Comparison of ENCODE assay signal across 8 mouse cellular contexts in the genomic region with DNA sequence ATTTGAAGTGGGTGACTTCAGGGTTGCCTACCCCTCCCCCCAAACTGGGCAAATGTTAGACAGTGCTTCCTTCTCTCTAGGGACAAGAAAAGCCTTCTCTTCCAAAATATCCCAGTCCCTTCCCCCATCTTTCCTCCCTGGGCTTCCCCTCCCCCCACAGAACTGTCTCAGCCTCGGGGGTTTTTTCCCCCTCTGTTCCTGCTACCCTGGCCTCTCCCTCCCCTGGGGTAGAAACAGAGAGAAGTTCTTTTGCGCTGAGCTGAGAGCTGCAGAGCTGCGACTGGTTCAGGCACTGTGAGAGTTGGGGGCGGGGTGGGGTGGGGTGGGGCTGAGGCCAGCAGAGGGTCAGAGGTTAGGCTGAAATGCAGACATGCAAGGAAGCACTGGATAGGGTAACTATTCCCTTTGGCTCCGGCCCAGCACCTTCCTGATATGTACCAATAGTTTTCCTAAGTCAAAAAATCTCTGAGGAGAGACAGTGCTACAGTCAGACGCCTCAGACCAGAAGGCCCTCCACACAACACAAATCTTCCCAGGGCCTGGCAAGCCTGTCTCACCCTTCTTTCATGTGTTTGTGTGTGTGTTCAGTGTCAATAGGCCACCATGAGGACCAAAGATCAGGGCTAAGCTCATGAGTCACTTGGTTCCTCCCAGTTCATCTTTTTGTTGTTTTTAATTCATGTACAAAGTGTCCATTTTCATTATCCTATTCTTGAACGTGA. TPM values are rescaled to one million over a fixed set of nuclear protein-coding genes. Genes with fewer than 3 reads are reported as not detected.
DNase-seq lines count a peak whose midpoint lies in the region; ATAC-seq and TF ChIP-seq lines count a peak whose summit lies in the region.

No protein-coding gene starts in this region.

- peak overlapping the region; percentile 86 for H3K4me2 ChIP-seq in heart, postnatal 0 days (ENCODE audit: low read depth, low read length)
- H3K4me2 ChIP-seq in limb, embryonic 13.5 days (replicated peaks) = peak overlapping the region; percentile 99
- peak overlapping the region; percentile 95 for H3K4me2 ChIP-seq in midbrain, embryonic 16.5 days (ENCODE audit: low read length)

- no peaks in the 10 kb centered on the region for H3K9me3 ChIP-seq in heart, postnatal 0 days (replicated peaks; ENCODE audit: control insufficient read depth, low read length)
- no peaks in the 10 kb centered on the region for H3K9me3 ChIP-seq in limb, embryonic 13.5 days
- H3K9me3 ChIP-seq in midbrain, embryonic 16.5 days (replicated peaks; ENCODE audit: control insufficient read depth, low read length, poor library complexity, severe bottlenecking) = no peaks in the 10 kb centered on the region; the same call in 1 of the 2 replicates

- TF ChIP-seq EP300 in heart, postnatal 0 days (IDR thresholded peaks at IDR 0.05; ENCODE audit: low read depth) = no peak

- H3K4me3 ChIP-seq in heart, postnatal 0 days (ENCODE audit: low read depth, low read length) = peak overlapping the region; percentile 66
- peak overlapping the region; percentile 63 for H3K4me3 ChIP-seq in limb, embryonic 13.5 days
- H3K4me3 ChIP-seq in midbrain, embryonic 16.5 days (ENCODE audit: low read depth, low read length) = peak overlapping the region; percentile 74

- DNase-seq in spleen, postnatal 4 days (ENCODE audit: low spot score in 2 of 2) = peak; percentile 39 to 64
- DNase-seq in spleen, adult 12 weeks (ENCODE audit: low spot score) = no peak
- DNase-seq in embryo, embryonic 9.5 days (ENCODE audit: extremely low spot score) = peak; percentile 83
- DNase-seq in heart, postnatal 0 days (ENCODE audit: low spot score) = peak; percentile 44
- no peak for DNase-seq in cerebellum, adult 9-10 months

- peak overlapping the region; percentile 96 for H3K27ac ChIP-seq in heart, postnatal 0 days (ENCODE audit: low read depth)
- peak overlapping the region; percentile 6; the same call in 1 of the 2 replicates for H3K27ac ChIP-seq in limb, embryonic 13.5 days
- H3K27ac ChIP-seq in midbrain, embryonic 16.5 days (ENCODE audit: low read length) = peak overlapping the region; percentile 48; the same call in 1 of the 2 replicates

- WGBS in heart, postnatal 0 days = 10% methylated on average over 7 of the region's 7 CpGs
- WGBS in limb, embryonic 13.5 days = 4% methylated on average over 7 of the region's 7 CpGs
- WGBS in midbrain, embryonic 16.5 days = 1% methylated on average over 7 of the region's 7 CpGs

- no peak for ATAC-seq in heart, postnatal 0 days (ENCODE audit: insufficient read depth, low read depth)
- no peak for ATAC-seq in limb, embryonic 13.5 days (ENCODE audit: low FRiP score, low read depth)
- no peak for ATAC-seq in midbrain, embryonic 16.5 days
- ATAC-seq in granulocyte monocyte progenitor cell, adult 5-6 weeks (replicated peaks; ENCODE audit: poor library complexity, severe bottlenecking) = no peak

- H3K36me3 ChIP-seq in heart, postnatal 0 days (replicated peaks; ENCODE audit: control insufficient read depth, insufficient read depth, low read length) = peaks cover 10% of the 10 kb centered on the region; the same call in 1 of the 2 replicates
- peaks cover 26% of the 10 kb centered on the region for H3K36me3 ChIP-seq in limb, embryonic 13.5 days
- no peaks in the 10 kb centered on the region; the same call in 1 of the 2 replicates for H3K36me3 ChIP-seq in midbrain, embryonic 16.5 days (ENCODE audit: control insufficient read depth, insufficient read depth, low read length)

- peaks cover 14% of the 10 kb centered on the region for H3K4me1 ChIP-seq in heart, postnatal 0 days (ENCODE audit: control insufficient read depth, insufficient read depth)
- H3K4me1 ChIP-seq in limb, embryonic 13.5 days = peaks cover 65% of the 10 kb centered on the region
- H3K4me1 ChIP-seq in midbrain, embryonic 16.5 days (ENCODE audit: control insufficient read depth, insufficient read depth, low read length) = peaks cover 57% of the 10 kb centered on the region

- H3K27me3 ChIP-seq in heart, postnatal 0 days (ENCODE audit: control insufficient read depth, insufficient read depth, low read length) = no peaks in the 10 kb centered on the region
- H3K27me3 ChIP-seq in limb, embryonic 13.5 days = no peaks in the 10 kb centered on the region
- no peaks in the 10 kb centered on the region for H3K27me3 ChIP-seq in midbrain, embryonic 16.5 days (ENCODE audit: control insufficient read depth, insufficient read depth, low read depth, low read length)

- peak overlapping the region; percentile 77 for H3K9ac ChIP-seq in heart, postnatal 0 days (replicated peaks; ENCODE audit: low read depth, low read length)
- peak overlapping the region; percentile 86 for H3K9ac ChIP-seq in limb, embryonic 13.5 days
- H3K9ac ChIP-seq in midbrain, embryonic 16.5 days (ENCODE audit: low read depth, low read length) = peak overlapping the region; percentile 85

- TF ChIP-seq CTCF in heart, postnatal 0 days (IDR thresholded peaks at IDR 0.05; ENCODE audit: low read depth) = no peak

RNA-seq across cellular contexts. Expression of gene Ppp1r18, which starts 4.1 kb away (rescaled TPM):
- total RNA-seq in heart, postnatal 0 days (2014; rRNA removed; ENCODE audit: low replicate concordance) = 30.0 and 35.0 TPM in 2 replicates
- 10.0 and 11.6 TPM in 2 replicates for polyA plus RNA-seq in heart, postnatal 0 days (2015; fragmentation: Nextera tagmentation; extraction: Ambion mirVana)
- 22.4 and 27.6 TPM in 2 replicates for polyA plus RNA-seq in limb, embryonic 13.5 days (2015; fragmentation: Nextera tagmentation; extraction: Ambion mirVana)
- 18.4 and 18.8 TPM in 2 replicates for polyA plus RNA-seq in midbrain, embryonic 16.5 days (2015; fragmentation: Nextera tagmentation; extraction: Ambion mirVana)
- total RNA-seq in granulocyte monocyte progenitor cell, adult 5-6 weeks (2014; fragmentation: Nextera tagmentation) = 56.9 and 60.9 TPM in 2 replicates
- total RNA-seq in granulocyte monocyte progenitor cell, adult 5-6 weeks (2017) = 15.0 and 17.4 TPM in 2 replicates

RNA-seq across cellular contexts. Expression of gene Nrm, which starts 8.4 kb away (rescaled TPM):
- total RNA-seq in heart, postnatal 0 days (2014; rRNA removed; ENCODE audit: low replicate concordance) = 16.1 and 36.2 TPM in 2 replicates
- 18.0 and 21.6 TPM in 2 replicates for polyA plus RNA-seq in heart, postnatal 0 days (2015; fragmentation: Nextera tagmentation; extraction: Ambion mirVana)
- polyA plus RNA-seq in limb, embryonic 13.5 days (2015; fragmentation: Nextera tagmentation; extraction: Ambion mirVana) = 54.9 and 55.1 TPM in 2 replicates
- 13.5 and 14.6 TPM in 2 replicates for polyA plus RNA-seq in midbrain, embryonic 16.5 days (2015; fragmentation: Nextera tagmentation; extraction: Ambion mirVana)
- 66.8 and 88.9 TPM in 2 replicates for total RNA-seq in granulocyte monocyte progenitor cell, adult 5-6 weeks (2014; fragmentation: Nextera tagmentation)
- 41.5 and 46.0 TPM in 2 replicates for total RNA-seq in granulocyte monocyte progenitor cell, adult 5-6 weeks (2017)

RNA-seq across cellular contexts. Expression of gene Dhx16, which starts 10.1 kb away (rescaled TPM):
- 18.2 and 24.1 TPM in 2 replicates for total RNA-seq in heart, postnatal 0 days (2014; rRNA removed; ENCODE audit: low replicate concordance)
- polyA plus RNA-seq in heart, postnatal 0 days (2015; fragmentation: Nextera tagmentation; extraction: Ambion mirVana) = 14.9 and 15.0 TPM in 2 replicates
- polyA plus RNA-seq in limb, embryonic 13.5 days (2015; fragmentation: Nextera tagmentation; extraction: Ambion mirVana) = 41.8 and 42.5 TPM in 2 replicates
- 28.4 and 30.5 TPM in 2 replicates for polyA plus RNA-seq in midbrain, embryonic 16.5 days (2015; fragmentation: Nextera tagmentation; extraction: Ambion mirVana)
- 79.2 and 111 TPM in 2 replicates for total RNA-seq in granulocyte monocyte progenitor cell, adult 5-6 weeks (2014; fragmentation: Nextera tagmentation)
- 44.3 and 57.8 TPM in 2 replicates for total RNA-seq in granulocyte monocyte progenitor cell, adult 5-6 weeks (2017)

RNA-seq across cellular contexts. Expression of gene 2310061I04Rik, which starts 27.7 kb away (rescaled TPM):
- 32.5 and 36.6 TPM in 2 replicates for total RNA-seq in heart, postnatal 0 days (2014; rRNA removed; ENCODE audit: low replicate concordance)
- 51.9 and 53.1 TPM in 2 replicates for polyA plus RNA-seq in heart, postnatal 0 days (2015; fragmentation: Nextera tagmentation; extraction: Ambion mirVana)
- 21.9 and 25.0 TPM in 2 replicates for polyA plus RNA-seq in limb, embryonic 13.5 days (2015; fragmentation: Nextera tagmentation; extraction: Ambion mirVana)
- polyA plus RNA-seq in midbrain, embryonic 16.5 days (2015; fragmentation: Nextera tagmentation; extraction: Ambion mirVana) = 63.9 and 76.4 TPM in 2 replicates
- 97.8 and 112 TPM in 2 replicates for total RNA-seq in granulocyte monocyte progenitor cell, adult 5-6 weeks (2014; fragmentation: Nextera tagmentation)
- total RNA-seq in granulocyte monocyte progenitor cell, adult 5-6 weeks (2017) = 6.2 and 8.4 TPM in 2 replicates

RNA-seq across cellular contexts. Expression of gene Mdc1, which starts 28.2 kb away (rescaled TPM):
- 5.4 and 25.0 TPM in 2 replicates for total RNA-seq in heart, postnatal 0 days (2014; rRNA removed; ENCODE audit: low replicate concordance)
- 2.3 and 3.0 TPM in 2 replicates for polyA plus RNA-seq in heart, postnatal 0 days (2015; fragmentation: Nextera tagmentation; extraction: Ambion mirVana)
- polyA plus RNA-seq in limb, embryonic 13.5 days (2015; fragmentation: Nextera tagmentation; extraction: Ambion mirVana) = 13.5 and 15.5 TPM in 2 replicates
- 8.6 and 10.3 TPM in 2 replicates for polyA plus RNA-seq in midbrain, embryonic 16.5 days (2015; fragmentation: Nextera tagmentation; extraction: Ambion mirVana)
- 103 and 159 TPM in 2 replicates for total RNA-seq in granulocyte monocyte progenitor cell, adult 5-6 weeks (2014; fragmentation: Nextera tagmentation)
- total RNA-seq in granulocyte monocyte progenitor cell, adult 5-6 weeks (2017) = 23.7 and 28.6 TPM in 2 replicates

Comparison
In these comparisons a context has a peak if more than half of its experiments do, and no peak if none do; other contexts are left out.
1. DNase-seq: peak in spleen, postnatal 4 days (2 of 2), embryo, embryonic 9.5 days (single experiment) and heart, postnatal 0 days (single experiment); none in spleen, adult 12 weeks (single experiment) and cerebellum, adult 9-10 months (single experiment).
2. H3K27ac ChIP-seq: peak in every context shown above with its lines; median percentile 96 in heart, postnatal 0 days; 48 in midbrain, embryonic 16.5 days; 6 in limb, embryonic 13.5 days.
3. Peak in every context shown above with its lines, with median percentiles within 50 percentile points of each other: H3K4me2 ChIP-seq, H3K4me3 ChIP-seq and H3K9ac ChIP-seq.